8 mouse cellular contexts compared by ENCODE assay signal in the genomic region with DNA sequence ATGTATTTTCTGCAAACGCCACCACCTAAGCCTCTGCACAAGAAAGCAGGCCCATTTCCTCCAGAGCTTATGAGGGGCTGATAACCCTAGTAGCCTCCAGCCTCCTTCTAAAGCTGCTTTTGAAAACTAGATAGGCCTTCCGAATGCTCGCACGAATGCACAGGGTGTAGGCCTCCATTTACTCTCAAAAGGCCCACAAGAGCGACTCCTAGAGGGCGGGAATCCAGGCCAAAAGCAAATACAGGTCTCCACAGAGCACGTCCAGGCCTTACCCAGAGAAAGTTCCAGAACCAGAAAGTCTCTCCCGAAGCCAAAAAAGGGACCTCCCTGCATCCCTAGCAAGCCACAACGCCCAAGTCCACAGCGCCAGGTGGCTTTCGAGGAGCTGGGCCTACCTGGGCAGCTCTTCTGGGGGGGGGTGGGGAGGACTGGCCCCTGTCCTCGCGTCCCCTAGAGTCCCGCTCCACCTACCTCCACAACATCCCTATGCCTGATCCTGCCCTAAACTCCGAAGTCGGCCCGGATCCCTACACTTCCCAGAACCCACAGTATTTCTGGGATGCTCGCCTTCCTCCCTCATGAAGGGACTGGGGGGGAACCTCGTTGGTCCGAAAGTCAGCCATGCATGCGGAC. TPM values are rescaled to one million over a fixed set of nuclear protein-coding genes. Genes with fewer than 3 reads are reported as not detected.
DNase-seq lines count a peak whose midpoint lies in the region; ATAC-seq and TF ChIP-seq lines count a peak whose summit lies in the region.

No protein-coding gene starts in this region.

- peak; percentile 61 for DNase-seq in CH12.LX (ENCODE audit: extremely low read depth)
- DNase-seq in R1 (ENCODE audit: low read depth, low spot score) = peak; percentile 65
- DNase-seq in embryo, embryonic 10 days (ENCODE audit: low spot score) = peak; percentile 12
- DNase-seq in heart, adult 8-10 months (ENCODE audit: low spot score) = peak; percentile 7
- peak; percentile 59 for DNase-seq in kidney, adult 9 months
- DNase-seq in lung, postnatal 0 days (ENCODE audit: low spot score) = peak; percentile 49
- peak; percentile 42 for DNase-seq in retina, postnatal 1 day
- DNase-seq in frontal cortex, adult 2 months (ENCODE audit: extremely low spot score in 1 of 2, low spot score in 1 of 2) = no peak

- peaks cover 5 to 22% of the 10 kb centered on the region in 2 experiments for H3K36me3 ChIP-seq in CH12.LX (replicated peaks in 1 of 2; ENCODE audit: control insufficient read depth in 1 of 2, insufficient read depth in 1 of 2, low read length in 1 of 2)
- H3K36me3 ChIP-seq in lung, postnatal 0 days (ENCODE audit: insufficient read depth, low read length) = no peaks in the 10 kb centered on the region

- no peak for TF ChIP-seq POLR2A in CH12.LX (IDR thresholded peaks at IDR 0.05; ENCODE audit: low read depth, low read length)

- TF ChIP-seq RAD21 in CH12.LX (IDR thresholded peaks at IDR 0.05; ENCODE audit: low read depth, low read length) = peak; percentile 20

- in situ Hi-C loops in CH12.LX (cut with MboI; ENCODE audit: low pct_ligation_motif_present, low pct_unique_long_range_greater_than_20kb, low sequenced_read_pairs) = no loop called here

- no peak for TF ChIP-seq EP300 in CH12.LX (IDR thresholded peaks at IDR 0.05; ENCODE audit: low read length)
- no peak for TF ChIP-seq EP300 in lung, postnatal 0 days (IDR thresholded peaks at IDR 0.05)

- no peaks in the 10 kb centered on the region for H3K9me3 ChIP-seq in CH12.LX (replicated peaks; ENCODE audit: low read length)
- no peaks in the 10 kb centered on the region for H3K9me3 ChIP-seq in lung, postnatal 0 days (ENCODE audit: low read length)

- TF ChIP-seq CTCF in CH12.LX (conservative IDR thresholded peaks at IDR 0.05 in 1 of 2, IDR thresholded peaks at IDR 0.05 in 1 of 2; ENCODE audit: low read depth in 2 of 2, low read length in 2 of 2) = peak in 1 of 2 experiments; percentile 52; a peak in 2 of 4 replicates
- TF ChIP-seq CTCF in lung, postnatal 0 days (IDR thresholded peaks at IDR 0.05) = peak; percentile 50

- dilution Hi-C loops in CH12.LX (cut with MboI; ENCODE audit: extremely low pct_ligation_motif_present, extremely low pct_unique_long_range_greater_than_20kb, low sequenced_read_pairs) = no loop called here

- WGBS in lung, postnatal 0 days = 20% methylated on average over 14 of the region's 21 CpGs

- H3K27ac ChIP-seq in CH12.LX (ENCODE audit: insufficient read depth, low read depth) = peak overlapping the region; percentile 57; the same call in 1 of the 2 replicates
- H3K27ac ChIP-seq in lung, postnatal 0 days (ENCODE audit: low read length) = peak overlapping the region; percentile 86

- no peaks in the 10 kb centered on the region for H3K27me3 ChIP-seq in CH12.LX (replicated peaks)
- H3K27me3 ChIP-seq in lung, postnatal 0 days (replicated peaks; ENCODE audit: insufficient read depth, low read length) = no peaks in the 10 kb centered on the region

- peak overlapping the region; percentile 78; the same call in 1 of the 2 replicates for H3K4me2 ChIP-seq in CH12.LX (ENCODE audit: insufficient read depth, low read depth, poor library complexity, severe bottlenecking)
- peak overlapping the region; percentile 54 for H3K4me2 ChIP-seq in lung, postnatal 0 days (replicated peaks; ENCODE audit: low read depth, low read length)

- H3K4me3 ChIP-seq in CH12.LX (replicated peaks in 1 of 3; ENCODE audit: low read depth in 2 of 3, low read length in 2 of 3, poor library complexity in 1 of 3) = peak overlapping the region; percentile 68 to 76 (median 68)
- peak overlapping the region; percentile 51 for H3K4me3 ChIP-seq in lung, postnatal 0 days (ENCODE audit: low read depth, low read length)

- ATAC-seq in lung, postnatal 0 days = peak; percentile 5; the same call in 1 of the 2 replicates

- peaks cover 8 to 26% of the 10 kb centered on the region in 2 experiments; a peak in 3 of 4 replicates for H3K4me1 ChIP-seq in CH12.LX (ENCODE audit: control insufficient read depth in 1 of 2, insufficient read depth in 2 of 2)
- no peaks in the 10 kb centered on the region for H3K4me1 ChIP-seq in lung, postnatal 0 days (ENCODE audit: insufficient read depth, low read depth, low read length)

- peaks cover 28% of the 10 kb centered on the region for H3K79me2 ChIP-seq in CH12.LX (replicated peaks; ENCODE audit: control insufficient read depth, extremely low read depth, insufficient read depth, poor library complexity, severe bottlenecking)

- peak overlapping the region; percentile 70 for H3K9ac ChIP-seq in CH12.LX (ENCODE audit: insufficient read depth, low read depth)
- H3K9ac ChIP-seq in lung, postnatal 0 days (replicated peaks; ENCODE audit: low read depth) = peak overlapping the region; percentile 43

TF ChIP-seq in CH12.LX, 34 proteins besides CTCF, POLR2A, EP300 and RAD21:
- TF ChIP-seq CHD2 (IDR thresholded peaks at IDR 0.05; ENCODE audit: low read length) (no peak), SIN3A (IDR thresholded peaks at IDR 0.05; ENCODE audit: low read length) (peak; percentile 54; the same call in 1 of the 2 replicates), NELFE (IDR thresholded peaks at IDR 0.05; ENCODE audit: low read depth, low read length) (peak; percentile 84; the same call in 1 of the 2 replicates)

RNA-seq across cellular contexts. Expression of a gene that starts 0.4 kb away (rescaled TPM):
- total RNA-seq in CH12.LX (2012; rRNA removed) (119 and 134 TPM in 2 replicates), CH12.LX (2014; rRNA removed) (239 TPM in 2 replicates)
- polyA plus RNA-seq in CH12.LX (2012; ENCODE audit: insufficient read length, low read depth) = 176 and 181 TPM in 2 replicates
- 10 to 100 TPM; 65.8 to 86.6 (median 78.8) TPM for total RNA-seq in heart, adult 8-10 months (2022)
- 321 and 324 TPM in 2 replicates for polyA plus RNA-seq in lung, postnatal 0 days (2015; fragmentation: Nextera tagmentation; extraction: Ambion mirVana)
- polyA plus RNA-seq in frontal cortex, adult 2 months (2012; rRNA removed) = 77.3 and 81.6 TPM in 2 replicates

RNA-seq across cellular contexts. Expression of a gene that starts 0.8 kb away (rescaled TPM):
- total RNA-seq in CH12.LX (2012; rRNA removed) = 5.6 and 5.9 TPM in 2 replicates
- 2.5 and 2.8 TPM in 2 replicates for total RNA-seq in CH12.LX (2014; rRNA removed)
- 10.2 and 11.4 TPM in 2 replicates for polyA plus RNA-seq in CH12.LX (2012; ENCODE audit: insufficient read length, low read depth)
- 10 to 100 TPM; 26.6 to 29.7 (median 28.2) TPM for total RNA-seq in heart, adult 8-10 months (2022)
- 34.7 and 35.7 TPM in 2 replicates for polyA plus RNA-seq in lung, postnatal 0 days (2015; fragmentation: Nextera tagmentation; extraction: Ambion mirVana)
- polyA plus RNA-seq in frontal cortex, adult 2 months (2012; rRNA removed) = 15.8 and 17.6 TPM in 2 replicates

RNA-seq across cellular contexts. Expression of a gene that starts 41.3 kb away (rescaled TPM):
- total RNA-seq in CH12.LX (2012; rRNA removed) (0.42 and 0.59 TPM in 2 replicates), CH12.LX (2014; rRNA removed) (0.24 and 0.28 TPM in 2 replicates)
- polyA plus RNA-seq in CH12.LX (2012; ENCODE audit: insufficient read length, low read depth) = 0.60 and 0.76 TPM in 2 replicates
- 1 to 10 TPM; 1.6 to 1.9 (median 1.7) TPM for total RNA-seq in heart, adult 8-10 months (2022)
- polyA plus RNA-seq in lung, postnatal 0 days (2015; fragmentation: Nextera tagmentation; extraction: Ambion mirVana) = 0.54 and 0.67 TPM in 2 replicates
- polyA plus RNA-seq in frontal cortex, adult 2 months (2012; rRNA removed) = 11.4 and 12.2 TPM in 2 replicates

RNA-seq across cellular contexts. Expression of a gene that starts 42.6 kb away (rescaled TPM):
- total RNA-seq in CH12.LX (2012; rRNA removed) = 3.2 and 4.2 TPM in 2 replicates
- 0.39 and 0.70 TPM in 2 replicates for total RNA-seq in CH12.LX (2014; rRNA removed)
- polyA plus RNA-seq in CH12.LX (2012; ENCODE audit: insufficient read length, low read depth) = 1.9 and 2.2 TPM in 2 replicates
- total RNA-seq in heart, adult 8-10 months (2022) = 100 to 1,000 TPM; 157 to 195 (median 180) TPM
- 7.5 and 7.8 TPM in 2 replicates for polyA plus RNA-seq in lung, postnatal 0 days (2015; fragmentation: Nextera tagmentation; extraction: Ambion mirVana)
- 116 TPM in 2 replicates for polyA plus RNA-seq in frontal cortex, adult 2 months (2012; rRNA removed)

RNA-seq across cellular contexts. Expression of a gene that starts 55.7 kb away (rescaled TPM):
- total RNA-seq in CH12.LX (2012; rRNA removed) = not detected in 2 replicates
- total RNA-seq in CH12.LX (2014; rRNA removed) = not detected in 2 replicates
- polyA plus RNA-seq in CH12.LX (2012; ENCODE audit: insufficient read length, low read depth) = not detected in 2 replicates
- 1 to 10 TPM; 5.2 to 9.5 (median 8.1) TPM for total RNA-seq in heart, adult 8-10 months (2022)
- polyA plus RNA-seq in lung, postnatal 0 days (2015; fragmentation: Nextera tagmentation; extraction: Ambion mirVana) = 3.9 and 5.5 TPM in 2 replicates
- 94.2 and 126 TPM in 2 replicates for polyA plus RNA-seq in frontal cortex, adult 2 months (2012; rRNA removed)

Comparison
In these comparisons a context has a peak if more than half of its experiments do, and no peak if none do; other contexts are left out.
1. DNase-seq: peak in CH12.LX (single experiment), R1 (single experiment), embryo, embryonic 10 days (single experiment), heart, adult 8-10 months (single experiment), kidney, adult 9 months (single experiment), lung, postnatal 0 days (single experiment) and retina, postnatal 1 day (single experiment); none in frontal cortex, adult 2 months (0 of 2).